Mouse (Mus musculus) spleen, adult 2 months (tissue): ENCODE measurements around the gene Tyr.
"Not testable (repeated sequence)": the region's sequence is repeated elsewhere in the genome, so short reads cannot be mapped to it uniquely, and the experiment has no call there.

ENCODE experiments used
- CTCF ChIP-seq: fragments of 200-500 bp; IDR thresholded peaks from 2 replicates; pipeline ENCODE4 v1.5.1; 2011; ENCODE audit warnings: mild to moderate bottlenecking, inconsistent platforms; ENCODE audit not compliant: insufficient read depth, insufficient read length, insufficient replicate concordance; ENCODE audit errors: extremely low read depth
- POLR2A ChIP-seq: fragments of 200-500 bp; IDR thresholded peaks from 2 replicates; pipeline ENCODE4 v1.6.1; 2011; ENCODE audit warnings: low read depth, low read length, inconsistent platforms

- TF ChIP-seq CTCF, POLR2A: not testable (repeated sequence)
Observed at GRCm38 (mm10) chr7:87411373-87411772, 81.9 kb downstream of the Tyr start.
